Mouse (Mus musculus) frontal cortex, adult (tissue): ENCODE results near the gene Cdnf.

ENCODE experiments used
- ATAC-seq: cut with Nextera tagmentation; 2 replicates; pipeline ENCODE4 v1.9.2; 2017; ENCODE audit warnings: mild to moderate bottlenecking, moderate library complexity, mixed read lengths; ENCODE audit not compliant: low TSS enrichment

The Cdnf gene

DNA sequence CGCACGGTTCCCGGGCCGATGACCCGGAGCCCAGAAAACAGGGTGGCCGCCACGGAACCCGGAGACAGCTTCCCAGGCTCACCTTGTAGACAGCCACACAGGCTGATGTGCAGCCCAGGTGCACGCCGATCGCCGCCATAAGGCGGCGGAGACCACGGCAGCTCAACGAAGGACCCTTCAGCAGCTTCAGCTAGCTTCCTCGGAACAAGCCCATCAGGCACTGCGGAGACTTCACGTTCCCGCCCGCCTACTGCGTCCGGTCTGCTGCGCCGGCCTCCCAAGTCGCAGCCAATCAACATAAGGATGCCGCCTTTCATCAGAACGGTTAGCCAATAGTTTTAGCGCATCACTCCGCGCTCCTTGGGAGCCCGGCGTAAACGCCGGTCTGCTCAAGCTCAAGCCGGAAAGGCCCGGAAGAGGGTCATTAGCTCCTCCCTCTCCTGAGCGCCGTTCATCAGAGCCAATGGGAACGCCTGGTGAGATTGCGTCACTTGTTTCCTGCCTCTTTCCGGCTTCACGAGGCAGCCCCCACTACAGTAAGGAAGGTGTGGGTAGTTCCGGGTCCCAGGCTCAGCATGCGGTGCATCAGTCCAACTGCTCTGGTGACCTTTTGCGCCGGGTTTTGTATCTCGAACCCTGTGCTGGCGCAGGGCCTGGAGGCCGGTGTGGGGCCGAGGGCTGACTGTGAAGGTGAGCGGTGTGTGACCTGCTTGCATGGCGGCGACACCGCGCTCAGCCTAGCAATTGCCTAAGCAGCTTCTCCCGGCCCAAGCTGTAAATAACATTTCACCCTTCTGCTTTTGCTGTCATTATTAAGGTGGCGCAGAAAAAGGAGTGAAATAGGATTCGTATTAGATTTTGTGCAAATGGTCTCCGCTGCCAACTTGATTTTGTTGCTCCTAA lies at the start of gene Cdnf, which contains the start of the genes Gm45902 and Hspa14:
TSS of gene Cdnf (plus strand) at position 479 of the 903 bp plus-strand sequence.
TSS of gene Gm45902 (minus strand) at position 239 of the 903 bp plus-strand sequence.
TSS of gene Hspa14 (minus strand) at position 263 of the 903 bp plus-strand sequence.
- peak; percentile 99 for ATAC-seq

DNA sequence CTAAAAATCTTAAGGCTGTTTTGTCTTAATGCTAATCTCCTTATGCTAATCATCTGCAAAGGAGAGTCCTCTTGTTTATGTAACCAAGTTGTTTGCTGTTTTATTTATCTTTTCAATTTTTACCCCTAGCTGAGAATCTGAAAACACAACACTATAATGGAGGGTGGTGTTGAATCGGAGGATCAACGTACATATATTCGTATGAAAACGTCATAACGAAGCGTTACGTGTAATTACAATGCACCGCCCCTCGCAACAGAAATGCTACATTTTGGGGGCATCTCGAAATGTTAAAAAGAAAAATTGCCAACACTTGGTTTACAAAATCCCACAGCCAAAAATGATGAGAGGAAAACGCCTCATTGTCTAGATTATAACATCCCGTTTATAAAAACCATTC lies 38.9 kb upstream of the Cdnf start:
- no peak for ATAC-seq

- ATAC-seq = peak; percentile 68
These were observed 38.4 kb upstream of the Cdnf start for GRCm38 (mm10) chr2:3474361-3474805.

DNA sequence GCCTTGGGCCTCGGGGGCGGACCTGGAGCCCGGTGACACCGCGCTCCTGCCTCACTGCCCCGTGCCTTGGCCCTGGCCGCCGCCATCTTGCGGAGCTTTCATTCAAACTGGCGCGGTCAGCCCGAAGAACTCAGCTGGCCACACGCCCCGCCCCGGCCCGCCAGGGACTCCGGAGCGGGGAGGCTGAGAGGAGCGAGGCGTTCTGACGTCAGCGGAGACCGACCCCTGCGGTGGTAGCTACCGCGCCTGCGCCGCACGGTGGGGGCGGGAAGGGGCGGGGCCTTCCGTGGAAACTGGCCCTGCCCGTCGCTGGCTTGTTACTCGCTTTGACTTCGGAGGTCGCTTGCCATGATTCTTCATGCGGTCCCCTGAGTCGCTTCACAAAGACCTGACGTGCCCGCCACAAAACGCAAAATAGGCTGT lies 38.0 kb upstream of the Cdnf start, which contains the start of gene Suv39h2:
TSS of gene Suv39h2 (minus strand) at position 171 of the 423 bp plus-strand sequence.
- ATAC-seq = peak; percentile 97

DNA sequence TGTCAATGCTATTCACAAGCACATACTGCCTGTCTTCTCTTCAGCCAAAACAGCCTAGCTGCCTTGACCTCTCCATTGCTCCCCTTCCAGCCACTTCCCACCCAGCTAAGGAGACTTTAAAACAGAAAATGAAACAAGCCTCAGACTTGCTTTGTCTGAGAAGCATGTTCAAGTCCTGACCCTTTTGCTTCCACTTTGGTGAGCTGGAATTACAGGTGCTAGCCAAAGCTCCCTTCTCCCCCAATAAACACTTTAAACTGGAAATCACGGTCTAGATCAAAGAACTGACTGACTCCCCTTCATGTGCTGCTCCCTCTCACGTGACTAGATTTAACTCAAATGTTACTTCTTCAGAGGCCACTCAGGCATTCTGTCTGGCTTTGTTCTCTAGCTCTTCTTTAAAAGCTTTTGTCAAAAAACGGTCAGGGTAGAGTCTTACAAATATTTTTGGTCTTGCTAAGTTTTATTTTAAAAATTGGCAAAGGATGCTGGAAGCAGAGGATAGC lies 37.0 kb upstream of the Cdnf start:
- ATAC-seq = no peak

DNA sequence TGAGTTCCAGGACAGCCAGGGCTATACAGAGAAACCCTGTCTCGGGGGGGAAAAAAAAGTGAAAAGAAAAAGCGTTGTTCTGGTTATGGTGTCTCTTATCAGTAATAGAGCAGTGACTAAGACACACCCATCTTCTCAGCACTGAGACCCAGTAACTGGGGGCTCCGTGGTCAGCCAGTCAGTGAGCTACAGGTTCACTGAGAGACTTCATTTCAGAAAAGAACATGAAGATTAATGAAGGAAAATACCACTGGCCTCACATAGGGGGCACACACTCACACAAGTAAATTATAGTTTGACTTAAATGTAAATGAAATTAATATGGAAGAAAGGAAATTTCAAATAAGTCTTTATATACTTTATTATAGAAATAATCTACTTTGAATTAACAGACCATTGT lies 32.6 kb upstream of the Cdnf start:
- no peak for ATAC-seq

- no peak for ATAC-seq
These were observed 23.0 kb upstream of the Cdnf start for GRCm38 (mm10) chr2:3489816-3490215.

DNA sequence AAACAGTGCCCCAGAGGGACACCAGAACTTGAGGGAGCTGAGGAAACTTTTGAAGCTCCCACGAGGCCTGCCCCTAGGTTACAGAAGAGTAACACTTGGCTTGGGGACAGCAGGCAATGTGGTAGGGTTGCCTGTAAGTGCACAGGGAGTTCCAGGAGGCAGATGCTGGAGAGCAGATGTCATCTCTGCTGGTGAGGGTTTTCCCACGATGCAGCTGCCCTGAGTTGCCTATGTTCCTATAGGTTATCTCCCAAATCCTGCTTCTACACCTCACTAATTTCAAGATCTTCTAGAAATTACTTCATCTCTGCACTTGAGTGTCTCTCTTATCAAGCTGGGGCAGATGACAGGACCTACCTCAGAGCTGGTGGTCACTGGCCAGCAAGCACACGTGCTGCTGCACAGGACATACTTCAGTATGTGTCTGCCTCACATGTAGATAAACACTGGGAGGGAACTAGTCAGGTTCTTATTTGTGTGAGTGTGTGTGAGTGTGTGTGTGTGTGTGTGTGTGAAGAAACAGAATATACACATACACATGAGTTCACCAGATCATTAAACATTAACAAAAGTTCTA lies 18.9 kb upstream of the Cdnf start:
- no peak for ATAC-seq

GRCm38 (mm10) chr2:3499543-3499942 lies 13.3 kb upstream of the Cdnf start:
- ATAC-seq = no peak

- no peak for ATAC-seq
These were observed 11.9 kb upstream of the Cdnf start for GRCm38 (mm10) chr2:3500886-3501285.

DNA sequence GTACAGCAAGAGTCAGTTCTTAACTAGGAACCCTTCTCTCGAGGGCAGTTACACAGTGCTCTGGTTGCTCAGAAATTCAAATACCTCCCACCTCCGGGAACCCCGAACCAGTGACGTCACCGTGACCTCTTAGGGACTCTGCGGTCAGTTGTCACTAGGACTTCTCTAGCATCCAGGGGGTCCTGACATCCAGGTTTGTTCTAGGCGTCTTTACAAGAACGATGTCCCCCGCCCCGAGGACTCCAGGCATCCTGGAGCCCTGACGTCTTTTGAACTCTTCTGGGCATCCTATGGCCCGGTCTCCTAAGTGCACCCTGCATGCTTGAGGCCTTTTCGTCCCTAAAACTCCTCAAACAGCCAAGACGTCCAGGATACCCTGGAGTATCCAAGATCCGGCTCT lies 754 bp upstream of the Cdnf start:
- no peak for ATAC-seq

- no peak for ATAC-seq
These were observed 9.7 kb downstream of the Cdnf start for GRCm38 (mm10) chr2:3522558-3522957.

- ATAC-seq = no peak
These were observed 13.5 kb downstream of the Cdnf start for GRCm38 (mm10) chr2:3526288-3526687.

GRCm38 (mm10) chr2:3541307-3542079 lies 28.7 kb downstream of the Cdnf start:
- ATAC-seq = no peak

DNA sequence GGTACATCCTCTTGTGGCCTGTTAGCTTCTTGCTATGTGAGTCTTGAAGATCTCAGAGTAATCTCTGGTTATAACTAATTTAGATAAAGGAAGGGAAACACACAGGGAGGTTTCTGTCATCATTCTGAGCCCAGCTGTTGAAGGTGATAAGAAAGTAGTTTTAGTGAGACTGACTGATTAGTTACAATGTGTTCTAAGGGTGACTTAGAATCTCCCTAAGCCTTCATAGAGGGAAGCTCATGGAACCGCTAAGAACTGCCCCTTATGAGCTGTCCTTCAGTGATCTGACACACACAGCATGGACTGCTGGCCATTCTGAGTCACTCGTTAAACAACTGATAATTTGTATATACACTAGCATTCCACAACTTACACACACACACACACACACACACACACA lies 33.2 kb downstream of the Cdnf start:
- no peak for ATAC-seq

DNA sequence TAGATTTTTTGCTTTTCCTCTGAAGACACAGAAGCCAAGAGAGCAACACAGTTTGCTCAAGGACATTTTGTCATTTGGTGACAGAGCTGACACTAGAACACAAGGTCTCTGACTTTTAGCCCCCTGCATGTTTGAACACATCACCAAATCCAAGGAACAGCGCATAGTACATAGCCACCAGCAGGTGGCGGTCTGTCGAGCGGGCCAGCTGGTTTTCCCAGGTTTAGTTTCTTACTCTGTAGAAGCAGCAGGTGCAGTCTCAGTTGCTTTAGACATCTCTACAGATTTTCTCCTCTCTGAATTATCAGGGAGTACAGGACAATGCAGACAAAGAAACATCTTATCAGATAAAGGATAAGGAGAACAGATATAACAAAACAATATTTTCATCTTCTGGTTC lies 33.8 kb downstream of the Cdnf start:
- no peak for ATAC-seq

DNA sequence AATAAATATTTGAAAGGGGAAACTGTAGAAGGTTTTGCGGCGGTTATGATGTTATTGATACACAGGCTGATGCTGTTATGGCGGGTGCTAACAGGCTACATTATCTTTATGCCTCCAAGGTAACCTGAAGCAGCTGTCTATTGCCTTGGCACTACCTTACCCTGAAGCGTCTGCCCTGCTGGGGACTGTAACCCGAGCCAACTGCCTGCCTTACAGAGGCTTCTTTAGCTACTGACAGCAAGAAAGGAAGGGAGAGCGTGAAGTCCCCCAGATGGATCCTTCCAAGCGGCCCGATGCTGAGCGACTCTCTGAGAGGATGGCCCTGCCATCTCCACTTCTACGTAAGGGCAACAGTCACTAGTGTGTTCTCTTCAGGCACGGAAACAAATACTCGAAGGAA lies 57.4 kb downstream of the Cdnf start, which contains the start of gene Fam107b:
TSS of gene Fam107b (plus strand) at position 303 of the 400 bp plus-strand sequence.
- ATAC-seq = no peak

DNA sequence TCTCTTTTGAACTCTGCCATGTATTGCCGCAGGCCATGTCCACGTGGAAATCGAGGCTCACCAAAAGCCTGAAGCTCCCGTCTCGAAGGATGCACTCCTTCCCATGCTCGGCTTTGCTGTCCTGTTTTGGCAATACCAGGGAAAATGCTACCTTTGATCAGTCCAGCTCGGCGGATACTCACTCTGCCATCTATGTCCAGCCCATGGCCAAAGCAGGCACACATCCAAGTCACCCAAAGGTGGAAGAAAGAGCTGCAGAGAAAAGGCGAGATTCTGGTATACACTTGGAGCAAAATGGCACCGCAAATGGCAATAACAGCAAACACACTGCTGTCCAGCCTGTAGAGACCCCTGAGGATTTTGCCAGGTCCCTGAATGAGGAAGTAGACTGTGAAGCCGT lies 57.8 kb downstream of the Cdnf start:
- ATAC-seq = no peak

DNA sequence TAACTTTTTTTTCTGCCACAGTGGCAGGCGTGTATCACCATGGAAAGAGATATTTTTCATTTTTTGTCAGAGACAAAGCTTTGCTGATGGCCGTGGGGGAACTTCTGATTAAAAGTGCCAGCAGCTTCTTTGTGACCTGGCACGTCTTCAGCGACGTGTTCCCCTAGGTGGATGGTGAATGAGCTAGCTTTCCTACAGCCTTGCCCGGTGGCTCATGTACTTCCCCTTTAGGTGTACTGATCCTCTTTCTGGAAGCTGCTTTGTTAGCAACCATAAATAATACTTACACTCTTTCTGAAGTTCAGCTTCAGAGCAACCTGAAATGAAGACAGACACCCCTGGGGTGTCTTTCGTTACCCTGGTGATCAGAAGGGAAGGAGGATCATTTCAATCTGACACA lies 61.1 kb downstream of the Cdnf start:
- ATAC-seq = no peak

GRCm38 (mm10) chr2:3575140-3575539 lies 62.3 kb downstream of the Cdnf start:
- ATAC-seq = no peak
